Mouse (Mus musculus): ENCODE measurements at regions not wholly inside any gene's neighbourhood (a gene's known extent, or its start where the extent isn't known, plus 50 kb on each side); places are given as distances from the start of the nearest gene placed in this dataset.

DNA sequence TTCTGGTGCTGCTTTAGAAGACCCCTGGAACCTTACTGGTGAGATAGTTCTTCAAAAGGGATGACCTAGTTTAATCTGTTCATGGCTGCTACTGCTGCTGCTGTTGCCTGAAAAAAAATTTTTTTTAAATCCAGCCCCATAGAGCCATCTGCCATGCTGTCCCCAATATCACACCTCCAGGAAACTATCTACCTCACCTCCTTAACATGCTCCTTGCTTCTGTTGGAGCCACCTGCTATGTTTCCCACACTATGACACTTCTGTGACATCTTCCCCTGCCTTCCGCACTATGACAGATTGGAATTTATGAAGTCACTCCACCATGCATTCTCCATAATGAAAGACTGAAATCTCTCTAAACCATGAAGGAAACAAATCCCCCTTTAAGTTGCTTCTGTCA, 349.6 kb downstream of the Dnajb9 start:
- TF ChIP-seq CTCF (IDR thresholded peaks at IDR 0.05; ENCODE audit: low read depth, low read length) (no peak), POLR2AphosphoS5 (IDR thresholded peaks at IDR 0.05; ENCODE audit: insufficient replicate concordance, low read depth, low read length) (no peak), GATA2 (IDR thresholded peaks at IDR 0.05; ENCODE audit: borderline replicate concordance, low read depth, low read length) (no peak), TAL1 (conservative IDR thresholded peaks at IDR 0.05; ENCODE audit: low read depth, low read length) (no peak), GATA1 (IDR thresholded peaks at IDR 0.05; ENCODE audit: borderline replicate concordance, low read length) (no peak)
